Mouse (Mus musculus) hindbrain, embryonic 11.5 days (tissue): ENCODE measurements around the gene Zfp715. TPM values are rescaled to one million over a fixed set of nuclear protein-coding genes. Genes with fewer than 3 reads are reported as not detected.
A peak's percentile ranks its signal among the peaks of the same experiment; 100 is the strongest.
"Not testable (repeated sequence)": the region's sequence is repeated elsewhere in the genome, so short reads cannot be mapped to it uniquely, and the experiment has no call there.

ENCODE experiments used
- ATAC-seq: fragments of 200-750 bp; cut with Nextera tagmentation; 2 replicates; pipeline ENCODE4 v1.8.0; 2017; ENCODE audit warnings: mild to moderate bottlenecking, moderate TSS enrichment, moderate library complexity; ENCODE audit not compliant: low FRiP score
- DNase-seq: peaks from one replicate; pipeline ENCODE4 v3.0.0-alpha.2; 2015; ENCODE audit warnings: low spot score
- H3K27ac ChIP-seq: fragments of 300-500 bp; sonication (generic); 2 replicates; pipeline ENCODE4 v1.5.1; 2014; ENCODE audit warnings: mild to moderate bottlenecking, low read depth, low read length
- H3K27me3 ChIP-seq: fragments of 300-500 bp; sonication (generic); 2 replicates; pipeline ENCODE4 v1.6.1; 2014; ENCODE audit warnings: mild to moderate bottlenecking, low read length, moderate library complexity, mixed read lengths; ENCODE audit not compliant: control insufficient read depth, insufficient read depth
- H3K36me3 ChIP-seq: fragments of 300-500 bp; sonication (generic); 2 replicates; pipeline ENCODE4 v1.6.1; 2014; ENCODE audit warnings: mild to moderate bottlenecking, low read length, moderate library complexity, mixed read lengths; ENCODE audit not compliant: control insufficient read depth, insufficient read depth
- H3K4me1 ChIP-seq: fragments of 300-500 bp; sonication (generic); replicated peaks from 2 replicates; pipeline ENCODE4 v1.6.1; 2014; ENCODE audit warnings: low read length, mixed read lengths; ENCODE audit not compliant: control insufficient read depth, insufficient read depth
- H3K4me2 ChIP-seq: fragments of 300-500 bp; sonication (generic); replicated peaks from 2 replicates; pipeline ENCODE4 v1.6.1; 2014; ENCODE audit warnings: mild to moderate bottlenecking, low read depth, low read length
- H3K4me3 ChIP-seq: fragments of 300-500 bp; sonication (generic); 2 replicates; pipeline ENCODE4 v1.5.1; 2014; ENCODE audit warnings: low read depth, low read length
- H3K9ac ChIP-seq: fragments of 300-500 bp; sonication (generic); 2 replicates; pipeline ENCODE4 v1.6.1; 2014; ENCODE audit warnings: low read depth, low read length
- H3K9me3 ChIP-seq: fragments of 300-500 bp; sonication (generic); 2 replicates; pipeline ENCODE4 v1.6.1; 2016; ENCODE audit warnings: low read length; ENCODE audit not compliant: control insufficient read depth
- WGBS: fragments of 180-500 bp; shearing (Covaris S2); extraction: QIAGEN DNeasy Blood & Tissue Kit; methylation state at CpG from one replicate; pipeline ENCODE4 v1.1.7; 2014; 5-methylcytosine and 5-hydroxymethylcytosine counted together
- polyA plus RNA-seq: library from polyadenylated mRNA; unstranded; fragments of >200 nt; fragmentation: Nextera tagmentation; extraction: Ambion mirVana; gene quantifications from 2 replicates; pipeline ENCODE4 v1.2.1, GENCODE M21; 2014

Zfp715 gene
- 13.4 and 19.2 TPM in 2 replicates for polyA plus RNA-seq

- no peaks in the 10 kb centered on the region for H3K9me3 ChIP-seq
- no peaks in the 10 kb centered on the region for H3K4me1 ChIP-seq
- H3K9ac ChIP-seq = peak within 1 kb of the TSS; percentile 72
- H3K4me2 ChIP-seq = peak within 1 kb of the TSS; percentile 83
- H3K27ac ChIP-seq = peak within 1 kb of the TSS; percentile 47
- DNase-seq (peak; percentile 91), ATAC-seq (peak; percentile 94)
- whole genome bisulfite sequencing = under 1% methylated on average over 33 of the region's 33 CpGs
- no peaks in the 10 kb centered on the region for H3K36me3 ChIP-seq
- H3K4me3 ChIP-seq = peak within 1 kb of the TSS; percentile 78
- H3K27me3 ChIP-seq = no peaks in the 10 kb centered on the region
Measured at GRCm38 (mm10) chr7:43313013-43313428, at the start of gene Zfp715. TSS of gene Zfp715 (minus strand) at chr7:43313294.

GRCm38 (mm10) chr7:43362021-43362420 lies 48.9 kb upstream of the Zfp715 start:
- H3K27me3 ChIP-seq = no peaks in the 10 kb centered on the region
- DNase-seq = no peak
- no peak overlapping the region for H3K9ac ChIP-seq
- no peak overlapping the region for H3K4me3 ChIP-seq
- no peaks in the 10 kb centered on the region for H3K4me1 ChIP-seq
- WGBS = 75% methylated on average over 4 of the region's 4 CpGs
- H3K27ac ChIP-seq = no peak overlapping the region
- no peaks in the 10 kb centered on the region for H3K36me3 ChIP-seq
- H3K9me3 ChIP-seq = no peaks in the 10 kb centered on the region
- no peak for ATAC-seq
- H3K4me2 ChIP-seq = no peak overlapping the region

GRCm38 (mm10) chr7:43361442-43361841 lies 48.3 kb upstream of the Zfp715 start:
- H3K4me2 ChIP-seq = no peak overlapping the region
- no peaks in the 10 kb centered on the region for H3K9me3 ChIP-seq
- no peak for DNase-seq
- no peak overlapping the region for H3K27ac ChIP-seq
- H3K27me3 ChIP-seq = no peaks in the 10 kb centered on the region
- 77% methylated on average over 1 of the region's 1 CpGs for WGBS
- H3K36me3 ChIP-seq = no peaks in the 10 kb centered on the region
- H3K4me1 ChIP-seq = no peaks in the 10 kb centered on the region
- no peak for ATAC-seq
- no peak overlapping the region for H3K4me3 ChIP-seq
- H3K9ac ChIP-seq = no peak overlapping the region

GRCm38 (mm10) chr7:43358556-43358955 lies 45.5 kb upstream of the Zfp715 start:
- 89% methylated on average over 3 of the region's 3 CpGs for WGBS
- ATAC-seq = no peak
- no peaks in the 10 kb centered on the region for H3K4me1 ChIP-seq

GRCm38 (mm10) chr7:43354893-43355835 lies 42.1 kb upstream of the Zfp715 start:
- DNase-seq = peak; percentile 26
- peak; percentile 74 for ATAC-seq
- H3K4me3 ChIP-seq = no peak overlapping the region
- 8% methylated on average over 12 of the region's 12 CpGs for WGBS
- no peaks in the 10 kb centered on the region for H3K27me3 ChIP-seq
- H3K27ac ChIP-seq = no peak overlapping the region
- H3K9me3 ChIP-seq = no peaks in the 10 kb centered on the region
- no peaks in the 10 kb centered on the region for H3K4me1 ChIP-seq
- H3K4me2 ChIP-seq = no peak overlapping the region; the same call in 1 of the 2 replicates
- no peak overlapping the region for H3K9ac ChIP-seq
- no peaks in the 10 kb centered on the region for H3K36me3 ChIP-seq

More at GRCm38 (mm10) chr7:43358556-43358955, 45.5 kb upstream of the Zfp715 start:
- H3K27me3 ChIP-seq = no peaks in the 10 kb centered on the region
- H3K9me3 ChIP-seq = no peaks in the 10 kb centered on the region
- H3K4me2 ChIP-seq = no peak overlapping the region
- no peak overlapping the region for H3K27ac ChIP-seq
- no peaks in the 10 kb centered on the region for H3K36me3 ChIP-seq
- no peak overlapping the region for H3K4me3 ChIP-seq
- DNase-seq = no peak
- no peak overlapping the region for H3K9ac ChIP-seq

GRCm38 (mm10) chr7:43353758-43354157 lies 40.7 kb upstream of the Zfp715 start:
- H3K4me1 ChIP-seq = no peaks in the 10 kb centered on the region
- DNase-seq (no peak), ATAC-seq (no peak)
- no peak overlapping the region for H3K4me3 ChIP-seq
- H3K4me2 ChIP-seq = no peak overlapping the region
- WGBS = 88% methylated on average over 4 of the region's 4 CpGs
- no peaks in the 10 kb centered on the region for H3K27me3 ChIP-seq
- no peaks in the 10 kb centered on the region for H3K36me3 ChIP-seq
- H3K9ac ChIP-seq = no peak overlapping the region
- H3K9me3 ChIP-seq = no peaks in the 10 kb centered on the region
- H3K27ac ChIP-seq = no peak overlapping the region

GRCm38 (mm10) chr7:43353118-43353517 lies 40.0 kb upstream of the Zfp715 start:
- H3K36me3 ChIP-seq = no peaks in the 10 kb centered on the region
- H3K9ac ChIP-seq = no peak overlapping the region
- no peaks in the 10 kb centered on the region for H3K9me3 ChIP-seq
- no peaks in the 10 kb centered on the region for H3K4me1 ChIP-seq
- H3K27me3 ChIP-seq = no peaks in the 10 kb centered on the region
- ATAC-seq (no peak), DNase-seq (no peak)
- no peak overlapping the region for H3K4me3 ChIP-seq
- WGBS = 80% methylated on average over 4 of the region's 4 CpGs
- no peak overlapping the region for H3K4me2 ChIP-seq
- H3K27ac ChIP-seq = no peak overlapping the region

GRCm38 (mm10) chr7:43351154-43351553 lies 38.1 kb upstream of the Zfp715 start, which contains the start of gene Siglecf:
TSS of gene Siglecf (plus strand) at chr7:43351341.
- Histone ChIP-seq H3K4me3 (no peak within 1 kb of the TSS), H3K4me1 (no peaks in the 10 kb centered on the region), H3K4me2 (no peak within 1 kb of the TSS), H3K9me3 (no peaks in the 10 kb centered on the region), H3K9ac (no peak within 1 kb of the TSS), H3K27ac (no peak within 1 kb of the TSS), H3K36me3 (no peaks in the 10 kb centered on the region), H3K27me3 (no peaks in the 10 kb centered on the region)
- WGBS = 65% methylated on average over 3 of the region's 3 CpGs
- DNase-seq (no peak), ATAC-seq (no peak)

- not testable (repeated sequence) for H3K27ac ChIP-seq, H3K4me3 ChIP-seq, H3K9me3 ChIP-seq, H3K36me3 ChIP-seq, DNase-seq, H3K9ac ChIP-seq, H3K4me2 ChIP-seq, H3K4me1 ChIP-seq, ATAC-seq, H3K27me3 ChIP-seq
- WGBS = 71% methylated on average over 5 of the region's 5 CpGs
Measured at GRCm38 (mm10) chr7:43349623-43350022, 36.5 kb upstream of the Zfp715 start.
